In genomic region chr14:73165136-73165535, GRCm38 (mm10) we compare ENCODE assay signal across 15 mouse cellular contexts.
"Had no signal": no experiment of that assay in that cellular context is flagged by ENCODE, and none has a peak within 500 bp of the region (broad histone marks: within the 10 kb centered on the region; RNA-seq: fewer than 3 reads in every experiment).

No protein-coding gene starts in this region.

- H3K4me1 ChIP-seq: limb, embryonic 13.5 days; liver, embryonic 12.5 days; midbrain, embryonic 10.5 days; neural tube, embryonic 15.5 days had no signal

- ATAC-seq: inflammation-experienced regulatory T-cells, adult 6 months; intestine, postnatal 0 days; liver, embryonic 12.5 days had no signal

- H3K27ac ChIP-seq: limb, embryonic 13.5 days; liver, embryonic 12.5 days; midbrain, embryonic 10.5 days; neural tube, embryonic 15.5 days had no signal

- H3K9me3 ChIP-seq: limb, embryonic 13.5 days; liver, embryonic 12.5 days; midbrain, embryonic 10.5 days; neural tube, embryonic 15.5 days had no signal

- H3K27me3 ChIP-seq: limb, embryonic 13.5 days; liver, embryonic 12.5 days; neural tube, embryonic 15.5 days had no signal

- H3K9ac ChIP-seq: limb, embryonic 13.5 days; liver, embryonic 12.5 days; lung, embryonic 14.5 days; neural tube, embryonic 15.5 days had no signal

- H3K4me3 ChIP-seq: limb, embryonic 13.5 days; liver, embryonic 12.5 days; midbrain, embryonic 10.5 days; myocyte; neural tube, embryonic 15.5 days had no signal

- DNase-seq: layer of hippocampus, adult 9-11 months; lung, embryonic 14.5 days; lung, postnatal 10 days; lung, postnatal 4 days; midbrain, embryonic 14.5 days; right cerebral cortex, adult 18-20 months; right cerebral cortex, postnatal 25 days; thymus, postnatal 36 days had no signal

- H3K4me2 ChIP-seq: limb, embryonic 13.5 days; liver, embryonic 12.5 days; lung, embryonic 14.5 days; neural tube, embryonic 15.5 days had no signal
